8 mouse cellular contexts compared by ENCODE assay signal in the genomic region with DNA sequence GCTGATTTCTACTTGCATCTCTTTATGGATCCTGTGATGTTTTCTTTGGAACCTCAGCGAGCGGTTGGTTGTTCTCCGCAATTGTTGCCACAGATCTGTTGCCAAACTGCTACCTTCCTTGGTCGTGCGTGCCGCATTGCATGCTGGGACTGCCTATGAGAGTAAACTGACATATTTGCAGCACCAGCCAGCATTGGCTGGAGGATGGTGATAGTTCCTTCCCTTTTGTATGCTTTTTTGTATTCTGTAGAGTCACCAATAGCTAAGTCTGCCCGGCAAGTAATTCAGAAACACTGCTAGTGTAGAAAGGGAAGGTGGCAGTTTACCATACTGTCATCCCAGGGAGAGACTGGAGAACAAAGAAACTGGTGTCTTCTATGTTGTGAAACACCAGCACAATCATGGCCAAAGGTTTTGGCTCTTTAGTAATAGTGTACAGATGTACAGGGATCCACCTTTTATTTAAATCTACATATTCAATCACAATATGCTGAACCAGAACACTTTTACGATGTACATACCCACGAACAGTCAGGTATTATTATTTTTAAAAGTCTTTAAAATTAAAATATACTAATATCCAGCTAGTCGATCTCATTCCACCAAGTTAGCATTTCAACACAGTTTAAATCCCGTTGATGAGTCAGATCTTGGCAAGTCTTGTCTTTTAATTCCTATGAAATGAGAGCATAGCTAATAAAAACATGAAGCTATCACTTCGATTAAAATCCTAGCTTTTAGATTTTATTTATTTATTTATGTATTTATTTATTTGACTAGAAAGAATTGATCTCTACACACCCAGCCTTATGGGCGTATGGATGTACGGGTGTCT. TPM values are rescaled to one million over a fixed set of nuclear protein-coding genes. Genes with fewer than 3 reads are reported as not detected.
A peak's percentile ranks its signal among the peaks of the same experiment; 100 is the strongest.
DNase-seq lines count a peak whose midpoint lies in the region; ATAC-seq and TF ChIP-seq lines count a peak whose summit lies in the region.

No protein-coding gene starts in this region.

- no peaks in the 10 kb centered on the region for H3K36me3 ChIP-seq in kidney, embryonic 14.5 days (ENCODE audit: control insufficient read depth, insufficient read depth, low read length)
- no peaks in the 10 kb centered on the region for H3K36me3 ChIP-seq in limb, embryonic 14.5 days (ENCODE audit: control insufficient read depth, insufficient read depth, low read length)
- no peaks in the 10 kb centered on the region for H3K36me3 ChIP-seq in thymus, adult 2 months (ENCODE audit: control insufficient read depth, insufficient read depth, low read length)

- H3K9ac ChIP-seq in kidney, embryonic 14.5 days (ENCODE audit: low read depth, low read length): no peak overlapping the region
- H3K9ac ChIP-seq in limb, embryonic 14.5 days (ENCODE audit: low read depth, low read length, severe bottlenecking): no peak overlapping the region; the same call in 1 of the 2 replicates

- H3K4me2 ChIP-seq in kidney, embryonic 14.5 days (replicated peaks; ENCODE audit: low read depth, low read length): peak overlapping the region; percentile 83
- H3K4me2 ChIP-seq in limb, embryonic 14.5 days (replicated peaks; ENCODE audit: low read depth, low read length, severe bottlenecking): peak overlapping the region; percentile 64

- DNase-seq in adrenal gland, adult 2 months: peak; percentile 42
- DNase-seq in cerebellum, adult 9-10 months: peak; percentile 78
- DNase-seq in frontal cortex, postnatal 36 days (ENCODE audit: low spot score in 2 of 2): peak; percentile 72 to 85
- peak; percentile 27 for DNase-seq in limb, embryonic 14.5 days (ENCODE audit: low spot score)
- no peak for DNase-seq in thymus, adult 2 months

- WGBS in kidney, embryonic 14.5 days: 78% methylated on average over 14 of the region's 14 CpGs
- 70% methylated on average over 14 of the region's 14 CpGs for WGBS in limb, embryonic 14.5 days
- WGBS in thymus, adult 2 months: 72% methylated on average over 14 of the region's 14 CpGs

- no peak overlapping the region for H3K27ac ChIP-seq in kidney, embryonic 14.5 days (ENCODE audit: low read depth, low read length)
- H3K27ac ChIP-seq in limb, embryonic 14.5 days (replicated peaks; ENCODE audit: low read depth, low read length): peak overlapping the region; percentile 80
- no peak overlapping the region for H3K27ac ChIP-seq in thymus, adult 2 months (ENCODE audit: control insufficient read depth, insufficient read depth, low read length)

- no peak for ATAC-seq in kidney, embryonic 14.5 days (ENCODE audit: low FRiP score, low TSS enrichment)
- ATAC-seq in limb, embryonic 14.5 days (ENCODE audit: low FRiP score, low read depth): no peak
- peak; percentile 47; the same call in 1 of the 2 replicates for ATAC-seq in monocyte, adult 5-6 weeks (replicated peaks; ENCODE audit: insufficient number of reproducible peaks, low FRiP score, low TSS enrichment, poor library complexity, severe bottlenecking)
- ATAC-seq in activated CD4-positive, CD25-positive, alpha-beta regulatory T cell, adult 4 months: no peak

- H3K4me1 ChIP-seq in kidney, embryonic 14.5 days (ENCODE audit: control insufficient read depth, insufficient read depth, low read length): 0 out of 2 replicates have a peak, but pooled peaks cover 2% of the 10 kb centered on the region
- H3K4me1 ChIP-seq in limb, embryonic 14.5 days (ENCODE audit: control insufficient read depth, insufficient read depth, low read length): peaks cover 9% of the 10 kb centered on the region
- H3K4me1 ChIP-seq in thymus, adult 2 months (replicated peaks; ENCODE audit: control insufficient read depth, insufficient read depth, low read length): peaks cover 4% of the 10 kb centered on the region

- H3K4me3 ChIP-seq in kidney, embryonic 14.5 days (ENCODE audit: low read length): peak overlapping the region; percentile 53; the same call in 1 of the 2 replicates
- H3K4me3 ChIP-seq in limb, embryonic 14.5 days (replicated peaks; ENCODE audit: low read length): peak overlapping the region; percentile 44
- no peak overlapping the region for H3K4me3 ChIP-seq in thymus, adult 2 months (ENCODE audit: control insufficient read depth, insufficient read depth, low read length)

- no peaks in the 10 kb centered on the region for H3K9me3 ChIP-seq in kidney, embryonic 14.5 days (ENCODE audit: control insufficient read depth, low read length)
- H3K9me3 ChIP-seq in limb, embryonic 14.5 days (ENCODE audit: control insufficient read depth, low read length): no peaks in the 10 kb centered on the region

- no peak for TF ChIP-seq POLR2A in limb, embryonic 14.5 days (IDR thresholded peaks at IDR 0.05; ENCODE audit: borderline replicate concordance, extremely low read depth, insufficient read depth, insufficient read length)
- TF ChIP-seq POLR2A in thymus, adult 2 months (IDR thresholded peaks at IDR 0.05; ENCODE audit: control insufficient read depth, extremely low read depth, insufficient read depth, low read length, poor library complexity): no peak

- TF ChIP-seq CTCF in thymus, adult 2 months (IDR thresholded peaks at IDR 0.05; ENCODE audit: borderline replicate concordance, control insufficient read depth, extremely low read depth, insufficient read depth, low read length, poor library complexity): no peak

- no peaks in the 10 kb centered on the region for H3K27me3 ChIP-seq in kidney, embryonic 14.5 days (ENCODE audit: control insufficient read depth, insufficient read depth, low read length)
- H3K27me3 ChIP-seq in limb, embryonic 14.5 days (ENCODE audit: control insufficient read depth, insufficient read depth, low read length): no peaks in the 10 kb centered on the region
- H3K27me3 ChIP-seq in thymus, adult 2 months (ENCODE audit: control insufficient read depth, insufficient read depth, low read length): no peaks in the 10 kb centered on the region

RNA-seq across cellular contexts. Expression of a gene that starts 41.4 kb away (rescaled TPM):
- not detected for total RNA-seq in adrenal gland, adult 2 months (2021)
- not detected in 2 replicates for polyA plus RNA-seq in adrenal gland, adult 2 months (2012; rRNA removed)
- polyA plus RNA-seq in kidney, embryonic 14.5 days (2014; fragmentation: Nextera tagmentation; extraction: Ambion mirVana): not detected in 2 replicates
- not detected in 2 replicates for polyA plus RNA-seq in limb, embryonic 14.5 days (2012; rRNA removed)
- not detected in 2 replicates for polyA plus RNA-seq in limb, embryonic 14.5 days (2014; fragmentation: Nextera tagmentation; extraction: Ambion mirVana)
- total RNA-seq in monocyte, adult 5-6 weeks (2017): not detected in 3 replicates
- polyA plus RNA-seq in thymus, adult 2 months (2012; rRNA removed): not detected in 2 replicates
- not detected for polyA plus RNA-seq in activated CD4-positive, CD25-positive, alpha-beta regulatory T cell, adult 4 months (2017; shearing (Covaris generic))
